Mouse (Mus musculus) neural tube, embryonic 14.5 days (tissue): Measurements from ENCODE around the gene Nfix. TPM values are rescaled to one million over a fixed set of nuclear protein-coding genes. Genes with fewer than 3 reads are reported as not detected.

ENCODE experiments used
- ATAC-seq: fragments of 200-750 bp; cut with Nextera tagmentation; 2 replicates; pipeline ENCODE4 v1.8.0; 2017; ENCODE audit warnings: low read depth, mild to moderate bottlenecking, moderate TSS enrichment, moderate library complexity
- H3K27ac ChIP-seq: fragments of 300-500 bp; sonication (generic); 2 replicates; pipeline ENCODE4 v1.5.1; 2014; ENCODE audit warnings: low read depth, mild to moderate bottlenecking, control low read depth, low read length, moderate library complexity, mixed read lengths
- H3K27me3 ChIP-seq: fragments of 300-500 bp; sonication (generic); 2 replicates; pipeline ENCODE4 v1.6.1; 2014; ENCODE audit warnings: low read length; ENCODE audit not compliant: control insufficient read depth, insufficient read depth
- H3K36me3 ChIP-seq: fragments of 300-500 bp; sonication (generic); 2 replicates; pipeline ENCODE4 v1.6.1; 2014; ENCODE audit warnings: low read length, mixed read lengths; ENCODE audit not compliant: control insufficient read depth, insufficient read depth
- H3K4me1 ChIP-seq: fragments of 300-500 bp; sonication (generic); 2 replicates; pipeline ENCODE4 v1.6.1; 2014; ENCODE audit warnings: low read length; ENCODE audit not compliant: control insufficient read depth, insufficient read depth
- H3K4me2 ChIP-seq: fragments of 300-500 bp; sonication (generic); 2 replicates; pipeline ENCODE4 v1.6.1; 2014; ENCODE audit warnings: mild to moderate bottlenecking, low read depth, low read length, control low read depth
- H3K4me3 ChIP-seq: fragments of 300-500 bp; sonication (generic); 2 replicates; pipeline ENCODE4 v1.5.1; 2014; ENCODE audit warnings: low read depth, low read length, control low read depth, mixed read lengths
- H3K9ac ChIP-seq: fragments of 300-500 bp; sonication (generic); replicated peaks from 2 replicates; pipeline ENCODE4 v1.6.1; 2014; ENCODE audit warnings: low read depth, mild to moderate bottlenecking, control low read depth, low read length, mixed read lengths
- H3K9me3 ChIP-seq: fragments of 300-500 bp; sonication (generic); 2 replicates; pipeline ENCODE4 v1.6.1; 2016; ENCODE audit warnings: low read length; ENCODE audit not compliant: control insufficient read depth
- WGBS: fragments of 180-500 bp; shearing (Covaris S2); extraction: QIAGEN DNeasy Blood & Tissue Kit; methylation state at CpG from one replicate; pipeline ENCODE4 v1.1.7; 2014; 5-methylcytosine and 5-hydroxymethylcytosine counted together
- polyA plus RNA-seq: library from polyadenylated mRNA; unstranded; fragments of >200 nt; fragmentation: Nextera tagmentation; extraction: Ambion mirVana; gene quantifications from 2 replicates; pipeline ENCODE4 v1.2.1, GENCODE M21; 2014

The Nfix gene
- polyA plus RNA-seq, 1 experiment from 2014 or later: 91.5 TPM

- Histone ChIP-seq H3K4me3 (no peak overlapping the region), H3K36me3 (no peaks in the 10 kb centered on the region), H3K9ac (no peak overlapping the region), H3K4me2 (no peak overlapping the region), H3K9me3 (no peaks in the 10 kb centered on the region), H3K4me1 (peaks cover 39% of the 10 kb centered on the region), H3K27me3 (peaks cover 25% of the 10 kb centered on the region), H3K27ac (peak overlapping the region; percentile 66)
- 0 out of 2 replicates have a peak, but pooled peaks have one; percentile 9 for ATAC-seq
- WGBS: 5% methylated on average over 10 of the region's 10 CpGs
Observed at GRCm38 (mm10) chr8:84743054-84743415, 57.1 kb downstream of the Nfix start.

- peaks cover 24% of the 10 kb centered on the region for H3K27me3 ChIP-seq
- 4% methylated on average over 32 of the region's 32 CpGs for WGBS
- H3K4me2 ChIP-seq: no peak overlapping the region
- peaks cover 43% of the 10 kb centered on the region for H3K4me1 ChIP-seq
- ATAC-seq: peak; percentile 54
- no peaks in the 10 kb centered on the region for H3K36me3 ChIP-seq
- H3K27ac ChIP-seq: peak overlapping the region; percentile 66
- H3K9ac ChIP-seq: peak overlapping the region; percentile 26; the same call in 1 of the 2 replicates
- H3K9me3 ChIP-seq: no peaks in the 10 kb centered on the region
- no peak overlapping the region for H3K4me3 ChIP-seq
Observed at GRCm38 (mm10) chr8:84742171-84743053, 57.7 kb downstream of the Nfix start.

- no peak overlapping the region for H3K4me2 ChIP-seq
- no peak overlapping the region for H3K4me3 ChIP-seq
- H3K9me3 ChIP-seq: no peaks in the 10 kb centered on the region
- no peak overlapping the region; the same call in 1 of the 2 replicates for H3K27ac ChIP-seq
- peaks cover 26% of the 10 kb centered on the region for H3K27me3 ChIP-seq
- H3K36me3 ChIP-seq: no peaks in the 10 kb centered on the region
- ATAC-seq: no peak
- peaks cover 47% of the 10 kb centered on the region for H3K4me1 ChIP-seq
- no peak overlapping the region for H3K9ac ChIP-seq
- 27% methylated on average over 13 of the region's 13 CpGs for WGBS
Observed at GRCm38 (mm10) chr8:84740895-84741843, 59.0 kb downstream of the Nfix start.

- 0% methylated on average over 1 of the region's 1 CpGs for WGBS
- H3K9ac ChIP-seq: no peak overlapping the region
- H3K27ac ChIP-seq: no peak overlapping the region
- H3K9me3 ChIP-seq: no peaks in the 10 kb centered on the region
- no peaks in the 10 kb centered on the region for H3K36me3 ChIP-seq
- no peak overlapping the region for H3K4me2 ChIP-seq
- H3K4me1 ChIP-seq: peaks cover 45% of the 10 kb centered on the region
- no peak overlapping the region for H3K4me3 ChIP-seq
- peaks cover 26% of the 10 kb centered on the region for H3K27me3 ChIP-seq
- no peak for ATAC-seq
Observed at GRCm38 (mm10) chr8:84739401-84739742, 60.8 kb downstream of the Nfix start.

- no peaks in the 10 kb centered on the region for H3K9me3 ChIP-seq
- H3K4me3 ChIP-seq: no peak overlapping the region
- H3K36me3 ChIP-seq: no peaks in the 10 kb centered on the region
- H3K4me1 ChIP-seq: peaks cover 44% of the 10 kb centered on the region
- peaks cover 26% of the 10 kb centered on the region for H3K27me3 ChIP-seq
- no peak overlapping the region for H3K27ac ChIP-seq
- H3K9ac ChIP-seq: no peak overlapping the region
- H3K4me2 ChIP-seq: no peak overlapping the region
- WGBS: 38% methylated on average over 10 of the region's 10 CpGs
- no peak for ATAC-seq
Observed at GRCm38 (mm10) chr8:84738715-84739400, 61.3 kb downstream of the Nfix start.

GRCm38 (mm10) chr8:84738266-84738665 lies 61.9 kb downstream of the Nfix start:
- no peaks in the 10 kb centered on the region for H3K9me3 ChIP-seq
- WGBS: 11% methylated on average over 10 of the region's 10 CpGs
- no peaks in the 10 kb centered on the region for H3K36me3 ChIP-seq
- no peak overlapping the region for H3K9ac ChIP-seq
- H3K4me2 ChIP-seq: peak overlapping the region; percentile 24; the same call in 1 of the 2 replicates
- no peak overlapping the region for H3K4me3 ChIP-seq
- no peak for ATAC-seq
- H3K27ac ChIP-seq: no peak overlapping the region
- peaks cover 45% of the 10 kb centered on the region for H3K4me1 ChIP-seq
- H3K27me3 ChIP-seq: peaks cover 26% of the 10 kb centered on the region

- Histone ChIP-seq H3K4me2 (peak overlapping the region; percentile 24; the same call in 1 of the 2 replicates), H3K9me3 (no peaks in the 10 kb centered on the region), H3K27ac (no peak overlapping the region), H3K4me1 (peaks cover 46% of the 10 kb centered on the region), H3K9ac (0 out of 2 replicates have a peak overlapping the region, but pooled peaks have one; percentile 8), H3K36me3 (no peaks in the 10 kb centered on the region), H3K27me3 (peaks cover 26% of the 10 kb centered on the region), H3K4me3 (no peak overlapping the region)
- 1% methylated on average over 16 of the region's 16 CpGs for WGBS
- peak; percentile 65; the same call in 1 of the 2 replicates for ATAC-seq
Observed at GRCm38 (mm10) chr8:84737608-84738007, 62.5 kb downstream of the Nfix start.

- no peak for ATAC-seq
- Histone ChIP-seq H3K9me3 (no peaks in the 10 kb centered on the region), H3K36me3 (no peaks in the 10 kb centered on the region), H3K4me3 (no peak overlapping the region), H3K4me2 (no peak overlapping the region), H3K27ac (no peak overlapping the region), H3K27me3 (peaks cover 22% of the 10 kb centered on the region), H3K4me1 (peaks cover 48% of the 10 kb centered on the region), H3K9ac (no peak overlapping the region)
- WGBS: 76% methylated on average over 4 of the region's 4 CpGs
Observed at GRCm38 (mm10) chr8:84736521-84736920, 63.6 kb downstream of the Nfix start.
